Mouse (Mus musculus): ENCODE measurements around the gene Il6. TPM values are rescaled to one million over a fixed set of nuclear protein-coding genes. Genes with fewer than 3 reads are reported as not detected.
"Not testable (repeated sequence)": the region's sequence is repeated elsewhere in the genome, so short reads cannot be mapped to it uniquely, and the experiment has no call there.

Gene Il6
- 10 to 100 TPM in 7 of 26 experiments, 1 to 10 TPM in 12, under 1 TPM in 4, not detected in 3; 0.55 to 61.3 (median 4.7) TPM for total RNA-seq (2018; cell fraction: chromatin; rRNA removed)
- total RNA-seq (2018; cell fraction: cytosol; rRNA removed), result 10 to 100 TPM in 9 of 26 experiments, 1 to 10 TPM in 8, under 1 TPM in 7, not detected in 2; 0.19 to 76.3 (median 5.0) TPM
- total RNA-seq (2018; cell fraction: nucleus; rRNA removed), result 100 to 1,000 TPM in 2 of 26 experiments, 10 to 100 TPM in 12, 1 to 10 TPM in 10, not detected in 2; 1.3 to 115 (median 12.5) TPM
- polyA plus RNA-seq (2018), result 0.43 to 0.53 TPM in 2 of 3 replicates, not detected in the other

- Histone ChIP-seq H3K79me2 (ENCODE audit: inconsistent target) (no peaks in the 10 kb centered on the region), H3K4me3 (ENCODE audit: inconsistent target) (peak within 1 kb of the TSS; percentile 3; the same call in 1 of the 2 replicates), H3K27ac (no peak within 1 kb of the TSS), H3K36me3 (ENCODE audit: inconsistent target) (no peaks in the 10 kb centered on the region)
- WGBS (ENCODE audit: missing documents), result 6% methylated on average over 16 of the region's 16 CpGs
Observed at GRCm38 (mm10) chr5:30012726-30013503, at the start of gene Il6. Gene Il6 (plus strand): TSS chr5:30013114.

GRCm38 (mm10) chr5:29963488-29963887 lies 49.4 kb upstream of the Il6 start:
- Histone ChIP-seq H3K36me3 (ENCODE audit: inconsistent target) (no peaks in the 10 kb centered on the region), H3K4me3 (ENCODE audit: inconsistent target) (no peak overlapping the region), H3K79me2 (ENCODE audit: inconsistent target) (no peaks in the 10 kb centered on the region), H3K27ac (no peak overlapping the region)
- WGBS (ENCODE audit: missing documents), result 88% methylated on average over 1 of the region's 1 CpGs

- Histone ChIP-seq H3K4me3 (ENCODE audit: inconsistent target) (no peak overlapping the region), H3K27ac (no peak overlapping the region), H3K79me2 (ENCODE audit: inconsistent target) (no peaks in the 10 kb centered on the region), H3K36me3 (ENCODE audit: inconsistent target) (no peaks in the 10 kb centered on the region)
- WGBS (ENCODE audit: missing documents), result 100% methylated on average over 1 of the region's 1 CpGs
Observed at GRCm38 (mm10) chr5:29970212-29970611, 42.7 kb upstream of the Il6 start.

- Histone ChIP-seq H3K36me3 (ENCODE audit: inconsistent target) (no peaks in the 10 kb centered on the region), H3K79me2 (ENCODE audit: inconsistent target) (no peaks in the 10 kb centered on the region), H3K27ac (no peak overlapping the region), H3K4me3 (ENCODE audit: inconsistent target) (no peak overlapping the region)
- WGBS (ENCODE audit: missing documents), result 85% methylated on average over 5 of the region's 5 CpGs
Observed at GRCm38 (mm10) chr5:29972796-29973195, 40.1 kb upstream of the Il6 start.

GRCm38 (mm10) chr5:29973533-29973932 lies 39.4 kb upstream of the Il6 start:
- Histone ChIP-seq H3K36me3 (ENCODE audit: inconsistent target) (no peaks in the 10 kb centered on the region), H3K27ac (no peak overlapping the region), H3K4me3 (ENCODE audit: inconsistent target) (no peak overlapping the region), H3K79me2 (ENCODE audit: inconsistent target) (no peaks in the 10 kb centered on the region)
- WGBS (ENCODE audit: missing documents), result 14% methylated on average over 1 of the region's 1 CpGs

GRCm38 (mm10) chr5:29974115-29974514 lies 38.8 kb upstream of the Il6 start:
- Histone ChIP-seq H3K4me3 (ENCODE audit: inconsistent target) (no peak overlapping the region), H3K27ac (no peak overlapping the region), H3K79me2 (ENCODE audit: inconsistent target) (no peaks in the 10 kb centered on the region), H3K36me3 (ENCODE audit: inconsistent target) (no peaks in the 10 kb centered on the region)

- H3K36me3 ChIP-seq (ENCODE audit: inconsistent target), result no peaks in the 10 kb centered on the region
- 100% methylated on average over 1 of the region's 1 CpGs for WGBS (ENCODE audit: missing documents)
- H3K4me3 ChIP-seq (ENCODE audit: inconsistent target), result no peak overlapping the region
- H3K79me2 ChIP-seq (ENCODE audit: inconsistent target), result no peaks in the 10 kb centered on the region
- H3K27ac ChIP-seq, result no peak overlapping the region
Observed at GRCm38 (mm10) chr5:29993583-29993982, 19.3 kb upstream of the Il6 start.

- WGBS (ENCODE audit: missing documents), result 70% methylated on average over 1 of the region's 1 CpGs
- Histone ChIP-seq H3K27ac (no peak overlapping the region), H3K79me2 (ENCODE audit: inconsistent target) (no peaks in the 10 kb centered on the region), H3K4me3 (ENCODE audit: inconsistent target) (no peak overlapping the region), H3K36me3 (ENCODE audit: inconsistent target) (no peaks in the 10 kb centered on the region)
Observed at GRCm38 (mm10) chr5:29994344-29994743, 18.6 kb upstream of the Il6 start.

- Histone ChIP-seq H3K36me3 (ENCODE audit: inconsistent target) (no peaks in the 10 kb centered on the region), H3K4me3 (ENCODE audit: inconsistent target) (no peak overlapping the region), H3K27ac (no peak overlapping the region), H3K79me2 (ENCODE audit: inconsistent target) (no peaks in the 10 kb centered on the region)
- 100% methylated on average over 1 of the region's 1 CpGs for whole genome bisulfite sequencing (ENCODE audit: missing documents)
Observed at GRCm38 (mm10) chr5:29997351-29997750, 15.6 kb upstream of the Il6 start.

GRCm38 (mm10) chr5:30000921-30001320 lies 12.0 kb upstream of the Il6 start:
- H3K4me3 ChIP-seq (ENCODE audit: inconsistent target), result no peak overlapping the region
- H3K36me3 ChIP-seq (ENCODE audit: inconsistent target), result no peaks in the 10 kb centered on the region
- 87% methylated on average over 3 of the region's 3 CpGs for WGBS (ENCODE audit: missing documents)
- no peak overlapping the region for H3K27ac ChIP-seq
- no peaks in the 10 kb centered on the region for H3K79me2 ChIP-seq (ENCODE audit: inconsistent target)

- Histone ChIP-seq H3K4me3 (ENCODE audit: inconsistent target) (no peak overlapping the region), H3K79me2 (ENCODE audit: inconsistent target) (no peaks in the 10 kb centered on the region), H3K27ac (no peak overlapping the region), H3K36me3 (ENCODE audit: inconsistent target) (no peaks in the 10 kb centered on the region)
- WGBS (ENCODE audit: missing documents), result 43% methylated on average over 2 of the region's 2 CpGs
Observed at GRCm38 (mm10) chr5:30014580-30014979, 1.7 kb downstream of the Il6 start.

GRCm38 (mm10) chr5:30035862-30036261 lies 22.9 kb downstream of the Il6 start:
- 6% methylated on average over 2 of the region's 4 CpGs for WGBS (ENCODE audit: missing documents)
- H3K36me3 ChIP-seq (ENCODE audit: inconsistent target); H3K79me2 ChIP-seq (ENCODE audit: inconsistent target); H3K4me3 ChIP-seq (ENCODE audit: inconsistent target): not testable (repeated sequence)
- peak overlapping the region; percentile 41; the same call in 1 of the 2 replicates for H3K27ac ChIP-seq

GRCm38 (mm10) chr5:30037111-30037510 lies 24.2 kb downstream of the Il6 start:
- H3K4me3 ChIP-seq (ENCODE audit: inconsistent target); H3K27ac ChIP-seq; H3K36me3 ChIP-seq (ENCODE audit: inconsistent target); H3K79me2 ChIP-seq (ENCODE audit: inconsistent target): not testable (repeated sequence)
- WGBS (ENCODE audit: missing documents), result 100% methylated on average over 2 of the region's 2 CpGs

GRCm38 (mm10) chr5:30039324-30039723 lies 26.4 kb downstream of the Il6 start:
- H3K79me2 ChIP-seq (ENCODE audit: inconsistent target); H3K36me3 ChIP-seq (ENCODE audit: inconsistent target); H3K27ac ChIP-seq; H3K4me3 ChIP-seq (ENCODE audit: inconsistent target): not testable (repeated sequence)
- 87% methylated on average over 5 of the region's 5 CpGs for WGBS (ENCODE audit: missing documents)

GRCm38 (mm10) chr5:30039841-30040240 lies 26.9 kb downstream of the Il6 start:
- WGBS (ENCODE audit: missing documents), result 25% methylated on average over 4 of the region's 4 CpGs

More at GRCm38 (mm10) chr5:30039841-30040240, 26.9 kb downstream of the Il6 start:
- not testable (repeated sequence) for H3K4me3 ChIP-seq (ENCODE audit: inconsistent target); H3K79me2 ChIP-seq (ENCODE audit: inconsistent target); H3K36me3 ChIP-seq (ENCODE audit: inconsistent target); H3K27ac ChIP-seq

Data from macrophage (primary cell).